Mouse (Mus musculus) kidney, postnatal 25 days (tissue): ENCODE results near the gene P3h4.
A peak's percentile ranks its signal among the peaks of the same experiment; 100 is the strongest.

Source experiments
- DNase-seq, 2 experiments: peaks; one replicate each; pipeline ENCODE4 v3.0.0; 2021; ENCODE audit warnings: mixed read lengths in 2 of 2

Gene P3h4

DNA sequence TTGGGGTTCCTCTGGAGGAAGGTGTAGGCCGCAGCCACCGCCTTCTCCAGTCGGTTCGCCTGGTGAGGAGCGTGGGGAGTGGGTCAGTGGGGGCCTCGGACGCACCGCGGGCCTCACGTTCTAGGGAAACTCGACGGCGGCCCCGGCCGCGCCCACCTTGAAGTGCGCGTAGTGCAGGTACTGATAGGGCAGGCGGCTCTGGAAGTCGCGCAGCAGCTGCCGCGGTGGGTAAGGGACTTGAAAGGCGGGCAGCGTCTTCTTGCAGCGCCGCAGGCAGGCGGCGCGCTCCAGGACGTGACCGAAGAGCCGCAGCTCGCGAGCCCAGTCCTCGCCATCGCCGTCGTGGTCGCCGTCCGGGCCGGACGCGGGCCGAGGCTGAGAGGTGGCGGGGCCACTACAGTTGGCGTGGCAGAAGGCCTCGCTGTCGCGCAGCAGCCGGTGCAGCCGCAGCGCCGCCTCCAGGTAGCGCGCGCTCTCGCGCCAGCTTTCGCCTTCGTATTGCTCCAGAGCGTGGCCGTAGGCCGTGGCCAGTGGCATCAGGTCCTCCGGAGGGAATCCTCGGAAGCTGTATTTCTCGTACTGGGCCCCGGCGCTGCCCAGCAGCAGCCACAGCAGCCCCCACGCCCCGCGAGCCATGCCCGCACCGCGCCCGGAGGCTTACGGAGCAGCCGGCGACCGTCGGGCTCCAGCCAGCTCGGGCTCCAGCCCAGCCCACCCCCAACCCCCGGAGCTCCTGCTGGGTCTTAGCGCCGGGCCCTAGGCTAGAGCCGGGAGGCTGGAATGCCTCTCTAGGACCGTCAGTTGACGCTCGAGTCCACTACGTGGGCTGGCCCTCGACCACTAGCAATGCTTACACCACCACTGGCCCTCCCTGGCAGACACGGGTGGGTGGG lies at the start of gene P3h4:
P3h4 (minus strand) TSS at position 816 of the 893 bp plus-strand sequence.
- DNase-seq = peak; percentile 81 to 90

DNA sequence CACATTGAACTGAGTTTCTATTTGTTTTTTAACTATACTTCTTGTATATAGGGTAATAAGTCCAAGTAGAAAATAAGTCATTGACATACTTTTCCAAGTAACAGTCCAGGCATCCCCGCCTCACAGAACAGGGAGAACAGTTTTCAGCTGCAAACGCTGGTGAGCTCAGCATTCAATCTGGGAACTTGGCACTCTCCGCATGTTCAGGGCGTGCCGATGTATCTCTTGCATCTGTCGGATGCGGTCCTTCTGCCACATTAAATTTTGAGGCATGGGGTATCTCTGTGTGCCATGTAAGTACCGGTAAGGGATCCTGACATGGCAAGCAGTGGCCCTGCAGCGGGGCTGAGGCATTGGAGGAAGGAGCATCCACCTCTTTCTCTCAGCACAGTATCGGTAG lies 48.1 kb upstream of the P3h4 start:
- no peak for DNase-seq

DNA sequence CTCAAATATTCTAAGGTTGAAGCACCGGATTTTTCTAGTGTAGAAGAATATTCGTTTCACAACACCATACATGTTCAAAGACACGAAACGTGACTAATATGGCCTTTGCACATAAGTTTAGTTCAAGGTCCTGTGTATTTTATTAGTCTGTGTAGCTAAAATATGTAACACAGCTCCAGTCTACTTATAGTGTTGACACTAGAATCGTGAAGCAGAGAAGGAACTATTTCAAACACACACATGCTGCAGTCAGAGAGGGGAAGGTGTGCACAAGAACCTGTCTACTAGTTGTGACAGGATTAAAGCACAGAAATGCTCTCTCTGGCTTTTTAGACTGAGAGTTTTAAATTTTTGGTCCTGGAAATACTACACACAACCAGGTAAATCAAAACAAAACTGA lies 43.1 kb upstream of the P3h4 start:
- DNase-seq = no peak

DNA sequence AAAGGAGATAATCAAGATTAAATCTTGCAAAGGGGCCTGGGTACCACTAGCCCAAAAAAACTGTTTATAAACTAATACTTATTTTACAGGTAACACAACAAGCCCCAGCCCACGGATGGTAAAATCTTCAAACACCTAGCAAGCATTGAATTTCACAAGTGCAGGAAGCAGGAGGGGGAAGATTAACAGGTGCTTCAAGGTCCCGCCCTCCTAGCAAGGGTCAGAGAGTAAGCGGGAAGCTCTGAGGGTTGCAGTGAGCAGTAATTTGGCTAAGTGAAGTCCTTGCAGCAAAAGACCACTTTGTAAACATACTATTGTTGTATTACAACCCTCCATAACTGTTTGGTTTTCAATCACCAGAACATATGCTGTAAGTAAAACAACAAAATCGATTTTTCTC lies 42.6 kb upstream of the P3h4 start:
- DNase-seq = no peak

DNA sequence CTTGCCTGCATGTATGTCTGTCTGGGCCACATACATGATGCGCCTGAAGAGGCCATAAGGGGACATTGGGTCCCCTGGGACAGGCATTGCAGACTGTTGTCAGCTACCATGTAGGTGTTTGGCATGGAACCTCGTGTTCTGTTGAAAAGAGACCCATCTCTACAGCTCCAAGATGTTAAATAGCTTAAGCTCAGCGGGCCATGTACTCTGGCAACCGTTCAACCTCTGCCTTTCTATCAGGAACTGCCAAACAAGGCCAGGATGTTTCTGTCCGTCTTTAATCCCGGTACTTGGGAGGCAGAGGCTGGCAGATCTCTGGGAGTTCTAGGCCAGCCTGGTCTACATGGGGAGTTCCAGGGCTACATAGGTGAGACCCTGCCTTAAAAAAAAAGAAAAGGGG lies 28.0 kb upstream of the P3h4 start:
- peak; percentile 57 to 69 for DNase-seq

DNA sequence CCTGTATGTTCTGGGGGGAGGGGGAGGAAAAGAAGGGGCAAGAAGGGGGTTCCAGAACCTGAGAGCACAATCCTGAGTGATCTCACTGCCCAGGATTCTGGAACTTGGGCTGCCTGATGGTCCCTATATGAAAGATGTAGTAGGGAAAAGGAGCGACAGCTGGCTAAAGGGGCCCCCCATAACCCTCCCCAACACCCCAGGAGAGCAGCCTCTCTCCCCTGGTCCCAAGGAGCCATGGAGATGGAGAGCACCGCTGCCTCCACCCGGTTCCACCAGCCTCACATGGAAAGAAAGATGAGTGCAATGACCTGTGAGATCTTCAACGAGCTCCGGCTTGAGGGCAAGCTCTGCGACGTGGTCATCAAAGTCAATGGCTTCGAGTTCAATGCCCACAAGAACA lies 27.2 kb upstream of the P3h4 start, which contains the start of the genes Nt5c3b and Klhl10:
Nt5c3b (minus strand) TSS at position 12 of the 400 bp plus-strand sequence.
Klhl10 (plus strand) TSS at position 121 of the 400 bp plus-strand sequence.
- DNase-seq = no peak

DNA sequence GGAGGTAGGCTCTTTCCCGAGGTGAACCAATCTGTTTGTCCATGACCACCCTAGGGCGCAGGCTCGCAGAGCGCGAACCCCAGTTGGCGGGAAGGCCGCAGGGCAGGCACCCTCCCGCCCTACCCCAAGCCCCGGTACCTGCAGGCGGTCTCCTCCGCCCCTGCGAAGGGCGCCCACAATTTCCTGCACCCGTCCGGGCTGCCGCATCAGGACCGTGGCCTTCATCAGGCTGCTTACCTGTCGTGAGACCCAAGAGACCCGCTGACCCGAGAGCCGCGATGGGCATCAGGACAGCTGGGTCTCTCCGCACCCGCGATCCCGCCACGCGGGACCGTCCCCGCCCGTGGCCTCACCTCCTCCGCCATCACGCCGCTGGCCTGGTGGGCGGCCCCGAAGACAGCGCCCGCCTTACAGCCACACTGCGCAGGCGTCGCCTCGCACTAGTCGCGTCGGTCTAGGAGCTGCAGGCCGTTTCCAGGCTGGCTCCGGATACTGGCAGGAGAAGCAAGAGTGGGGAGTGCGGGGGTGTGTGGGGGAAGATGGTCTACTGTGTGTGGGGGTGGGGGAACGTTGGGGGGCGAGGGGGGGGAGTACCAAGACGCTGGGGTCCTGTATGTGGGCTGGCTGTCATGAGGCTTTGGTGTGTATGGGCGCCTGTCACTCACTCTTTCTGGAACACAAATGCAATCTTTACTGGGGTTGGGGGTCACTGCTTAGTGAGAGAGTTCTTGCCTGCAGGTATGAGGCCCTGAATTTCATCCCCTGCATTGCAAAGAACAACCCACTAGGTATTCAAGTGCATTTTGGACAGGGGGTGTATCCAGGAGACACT lies 26.3 kb upstream of the P3h4 start:
- DNase-seq = peak; percentile 83 to 90

DNA sequence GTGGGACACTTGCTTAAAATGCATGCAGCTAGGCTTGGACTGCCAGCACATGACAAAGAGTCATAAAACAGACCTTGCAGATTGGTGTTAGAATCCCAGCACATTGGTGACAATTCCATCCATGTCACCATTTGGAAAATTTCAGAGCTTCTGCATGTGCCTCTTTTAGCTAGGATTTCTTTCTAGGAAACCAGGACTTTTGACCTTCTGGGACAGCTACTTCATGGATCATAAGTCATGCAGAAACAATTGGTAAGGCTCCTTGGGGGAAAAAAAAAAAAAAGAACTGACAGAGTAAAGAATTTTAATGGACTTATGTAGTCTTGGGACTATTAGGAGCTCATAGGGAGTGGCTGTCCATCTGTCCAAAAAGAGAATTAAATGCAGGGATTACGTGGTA lies 23.3 kb upstream of the P3h4 start:
- no peak for DNase-seq

DNA sequence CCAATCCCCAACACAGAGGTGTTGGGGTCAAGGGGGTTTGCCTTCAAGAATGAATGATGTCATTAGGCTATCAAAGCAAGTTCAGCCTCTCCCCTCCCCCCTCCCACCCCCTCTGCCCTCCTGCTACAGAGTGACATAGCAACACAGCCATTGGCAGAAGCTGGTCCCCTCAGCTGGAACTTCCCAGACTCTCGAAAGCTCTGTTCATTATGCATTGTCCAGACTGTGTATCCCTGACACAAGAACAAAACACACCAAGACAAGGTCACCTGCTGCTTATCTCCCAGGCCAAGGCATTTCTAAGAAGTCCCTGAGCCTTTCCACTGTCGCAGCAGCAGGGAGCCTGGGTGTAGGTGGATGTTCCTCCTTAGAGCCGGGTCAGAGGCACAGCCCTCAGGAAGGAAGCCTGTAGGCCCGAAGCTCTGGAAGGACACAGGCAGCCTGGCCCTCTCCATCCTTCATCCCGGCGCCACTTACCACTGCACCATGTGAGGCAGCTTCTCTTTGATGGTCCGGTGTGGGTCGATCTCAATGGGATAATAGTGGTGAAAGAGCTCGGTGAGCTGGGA lies 21.1 kb upstream of the P3h4 start:
- no peak for DNase-seq

DNA sequence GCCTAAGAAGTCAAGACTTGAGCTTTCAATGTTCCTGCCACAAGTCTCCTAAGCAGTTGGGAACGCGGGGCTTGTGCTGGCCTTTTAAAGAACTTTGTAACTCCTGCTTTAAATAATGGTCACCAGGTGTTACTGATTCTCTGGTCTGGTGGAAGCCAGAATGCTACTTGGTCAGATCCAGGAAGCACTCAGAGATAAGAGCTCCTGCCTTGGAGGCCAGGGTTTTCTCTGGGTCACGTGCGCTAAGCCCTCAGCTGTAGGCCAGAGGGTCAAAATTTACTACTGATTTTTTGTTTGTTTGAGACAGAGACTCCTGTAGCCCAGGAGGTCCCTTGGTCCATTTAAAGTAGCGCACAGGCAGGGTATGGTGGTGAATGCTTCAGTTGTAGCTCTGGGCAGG lies 17.4 kb upstream of the P3h4 start:
- DNase-seq = no peak

DNA sequence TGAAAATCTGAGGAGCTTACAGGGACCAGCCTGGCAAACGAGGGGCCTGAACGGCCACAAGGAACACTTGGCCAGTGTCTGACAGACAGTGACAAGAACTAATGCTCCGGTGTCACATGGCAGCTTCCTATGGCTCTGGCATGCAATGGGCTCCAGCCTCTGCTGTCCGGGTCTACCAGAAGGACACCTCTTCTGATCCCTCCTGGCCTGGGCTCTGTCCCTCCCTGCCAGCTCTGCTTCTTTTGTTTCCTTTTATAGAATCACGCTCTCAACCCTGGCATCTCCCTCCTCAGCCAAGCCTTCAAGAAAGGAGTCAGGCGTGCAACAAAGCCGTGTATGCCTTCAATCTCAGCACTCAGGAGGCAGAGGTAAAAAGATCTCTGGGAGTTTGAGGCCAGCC lies 15.4 kb upstream of the P3h4 start:
- DNase-seq = no peak

DNA sequence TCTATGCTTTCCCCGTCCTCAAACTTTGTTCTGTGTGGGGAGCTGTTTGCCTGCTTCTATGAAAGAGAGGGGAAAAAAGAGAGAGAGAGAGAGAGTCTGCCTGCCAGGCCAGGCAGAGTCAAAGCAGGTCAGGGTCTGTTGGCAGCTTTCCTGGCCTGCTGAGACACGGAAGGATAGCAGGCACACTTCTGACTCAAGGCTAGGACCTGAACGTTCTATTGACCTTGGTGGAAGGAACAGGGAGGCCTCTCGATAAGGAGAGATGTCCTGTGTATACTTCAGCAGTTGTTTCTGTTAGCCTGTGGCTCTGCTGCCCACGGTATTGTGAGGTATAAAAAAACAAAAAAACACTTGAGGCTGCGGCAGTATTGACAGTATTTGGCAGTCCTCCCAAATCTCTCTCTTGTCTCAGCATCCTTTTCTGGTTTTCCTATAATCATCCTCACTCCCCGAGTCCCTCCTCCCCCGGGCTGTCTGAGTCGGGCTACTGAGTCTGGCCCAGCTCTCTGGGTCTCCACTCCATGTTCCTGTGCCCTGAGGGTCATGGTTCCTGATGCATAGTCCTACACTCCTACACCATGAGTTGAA lies 14.1 kb upstream of the P3h4 start:
- DNase-seq = peak; percentile 22 to 56

DNA sequence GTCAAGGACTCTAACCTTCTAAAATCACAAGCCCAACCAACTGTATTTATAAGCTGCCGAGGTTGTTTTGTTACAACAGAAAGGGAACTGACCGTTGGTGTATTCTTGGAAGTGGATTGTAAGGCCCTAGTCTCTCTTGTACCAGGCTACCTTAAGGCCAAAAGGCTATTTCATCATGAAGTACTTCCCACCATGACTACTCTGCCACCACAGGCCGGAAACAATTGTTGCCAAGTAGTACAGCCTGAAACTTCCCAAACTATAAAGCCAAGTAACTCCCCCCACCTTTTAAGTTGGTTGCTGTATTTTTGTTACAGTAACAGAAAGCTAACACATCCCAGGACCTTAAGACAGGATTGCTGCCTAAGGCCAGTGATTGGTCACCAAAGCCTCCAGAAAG lies 12.2 kb upstream of the P3h4 start:
- no peak for DNase-seq

DNA sequence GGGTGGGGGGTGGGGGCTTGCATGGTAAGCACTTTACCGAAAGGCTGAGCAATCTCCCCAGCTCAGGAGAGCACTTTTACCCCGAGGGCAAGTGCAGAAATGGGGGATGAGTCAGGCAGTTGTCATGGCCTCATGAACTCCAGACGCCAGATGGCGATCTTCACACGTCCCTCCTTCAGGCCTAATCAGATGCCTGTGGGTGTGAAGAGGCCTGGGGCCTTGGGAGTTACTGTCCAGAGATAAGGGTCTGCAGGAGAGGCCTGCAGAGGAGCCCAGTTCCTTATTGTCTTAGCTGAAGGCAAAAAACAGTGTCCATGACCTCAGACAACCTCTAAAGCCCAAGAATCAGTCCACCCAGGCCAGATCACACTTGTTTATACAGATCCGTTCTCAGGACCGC lies 11.2 kb upstream of the P3h4 start:
- DNase-seq = peak; percentile 84 to 88

DNA sequence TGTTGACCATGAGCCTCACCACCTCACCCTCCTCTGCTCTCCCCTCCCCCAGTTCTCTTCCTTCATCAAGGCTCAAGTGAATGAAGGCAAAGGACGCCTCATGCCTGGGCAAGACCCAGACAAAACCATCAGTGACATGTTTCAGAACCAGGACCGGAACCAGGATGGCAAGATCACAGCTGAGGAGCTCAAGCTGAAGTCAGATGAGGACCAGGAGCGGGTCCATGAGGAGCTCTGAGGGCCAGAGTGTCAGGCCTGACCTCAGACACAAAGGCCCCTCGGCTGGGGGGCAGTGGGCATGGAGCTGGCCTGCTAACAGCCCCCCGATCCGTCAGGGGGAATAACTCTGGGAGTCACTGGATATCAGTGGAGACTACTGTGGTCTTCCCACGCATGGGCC lies 9.2 kb upstream of the P3h4 start:
- no peak for DNase-seq

DNA sequence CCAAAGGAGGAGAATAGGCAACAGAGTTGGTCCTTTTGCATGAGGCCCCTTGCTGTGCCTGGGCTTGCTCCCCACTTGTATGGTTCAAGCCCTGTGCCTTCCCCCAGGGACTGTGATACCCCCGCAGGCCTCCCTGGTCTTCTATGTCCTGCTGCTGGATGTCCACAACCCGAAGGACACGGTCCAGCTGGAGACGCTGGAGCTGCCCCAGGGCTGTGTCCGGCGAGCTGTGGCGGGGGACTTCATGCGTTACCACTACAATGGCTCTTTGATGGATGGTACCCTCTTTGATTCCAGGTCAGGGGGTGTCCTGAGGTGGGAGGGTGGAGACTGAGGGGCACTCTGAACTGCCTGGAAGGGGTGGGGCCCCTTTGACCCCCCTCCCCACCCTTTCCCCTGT lies 6.9 kb upstream of the P3h4 start:
- no peak for DNase-seq

DNA sequence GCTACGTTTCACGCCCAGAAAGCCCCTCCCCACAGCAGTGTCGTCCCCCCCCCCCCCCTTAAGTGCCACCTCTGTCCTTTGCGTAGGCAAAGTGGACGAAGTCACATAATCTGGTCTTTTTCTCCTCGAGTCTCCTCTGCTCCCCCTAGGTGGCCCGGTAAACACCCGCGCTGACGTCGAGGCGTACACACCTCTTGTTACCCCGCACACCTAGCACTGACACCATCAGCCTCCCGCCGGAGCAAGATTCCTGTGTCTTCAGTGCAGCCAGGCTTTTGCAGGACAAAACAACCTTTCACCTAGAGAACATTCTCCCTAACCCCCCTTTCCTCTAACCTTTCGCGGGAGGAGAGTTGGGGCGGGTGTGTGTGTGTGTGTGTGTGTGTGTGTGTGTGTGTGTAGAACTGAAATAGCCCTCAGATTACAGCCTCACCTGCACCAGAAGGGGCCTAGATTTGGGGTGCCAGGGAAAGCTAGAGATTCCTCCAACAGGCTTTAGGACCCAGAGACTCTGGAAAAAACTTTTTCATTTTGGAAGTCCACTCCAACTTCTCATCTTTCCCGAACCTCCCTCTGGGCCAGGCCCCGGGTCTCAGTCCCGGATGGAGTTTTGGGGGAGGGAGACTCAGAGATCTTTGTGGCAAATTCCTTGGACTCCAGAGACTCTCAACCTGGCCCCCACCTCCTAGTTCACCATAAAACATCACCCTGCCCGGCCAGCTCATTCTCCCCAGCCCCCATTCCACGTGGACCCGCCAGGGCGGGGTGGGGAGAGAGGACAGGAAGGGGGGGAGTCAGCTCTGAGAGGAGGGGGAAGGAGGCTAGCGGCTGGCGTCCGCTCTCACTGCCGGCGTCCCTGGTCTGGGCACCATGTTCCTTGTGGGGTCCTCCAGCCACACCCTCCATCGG lies 532 bp upstream of the P3h4 start, which contains the start of gene Fkbp10:
Fkbp10 (plus strand) TSS at position 784 of the 909 bp plus-strand sequence.
- DNase-seq = peak; percentile 35 to 74

DNA sequence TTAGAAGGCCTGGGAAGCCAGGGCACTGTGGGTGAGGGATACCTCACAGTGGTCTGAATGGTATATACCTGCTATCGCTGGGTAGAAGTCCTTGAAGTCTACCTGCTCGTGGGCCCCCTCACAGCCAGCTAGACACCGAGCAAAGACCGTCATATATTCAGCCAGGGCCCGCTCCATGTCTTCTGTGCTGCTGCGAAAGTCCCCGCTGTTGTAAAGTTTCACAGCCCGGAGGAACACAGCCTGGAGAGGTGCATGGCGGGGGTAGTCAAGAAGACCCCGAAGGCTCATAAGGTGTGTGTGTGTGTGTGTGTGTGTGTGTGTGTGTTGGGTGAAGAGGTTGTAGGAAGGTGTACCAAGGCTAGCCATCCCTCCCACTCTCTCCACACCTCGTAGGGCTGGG lies 1.1 kb downstream of the P3h4 start:
- no peak for DNase-seq

DNA sequence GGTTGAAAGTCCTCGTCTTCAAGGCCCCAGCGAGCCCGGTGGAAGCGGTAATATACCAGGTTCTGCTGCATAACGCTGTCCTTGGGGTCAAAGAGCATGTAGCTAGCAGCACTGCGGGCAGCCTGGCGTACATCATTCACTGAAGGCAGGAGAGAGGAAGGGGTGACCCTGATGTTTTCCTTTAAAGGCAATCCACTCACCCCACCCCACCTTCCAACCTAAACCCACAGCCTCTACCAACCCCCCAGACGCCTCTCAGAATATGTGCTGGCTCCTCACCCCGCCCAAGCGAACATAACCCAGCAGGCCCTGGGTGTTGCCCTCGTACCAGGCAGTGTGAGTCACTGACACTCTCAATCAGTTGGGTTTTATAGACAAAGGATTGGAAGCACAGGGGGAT lies 2.9 kb downstream of the P3h4 start:
- peak; percentile 27 to 64 for DNase-seq

DNA sequence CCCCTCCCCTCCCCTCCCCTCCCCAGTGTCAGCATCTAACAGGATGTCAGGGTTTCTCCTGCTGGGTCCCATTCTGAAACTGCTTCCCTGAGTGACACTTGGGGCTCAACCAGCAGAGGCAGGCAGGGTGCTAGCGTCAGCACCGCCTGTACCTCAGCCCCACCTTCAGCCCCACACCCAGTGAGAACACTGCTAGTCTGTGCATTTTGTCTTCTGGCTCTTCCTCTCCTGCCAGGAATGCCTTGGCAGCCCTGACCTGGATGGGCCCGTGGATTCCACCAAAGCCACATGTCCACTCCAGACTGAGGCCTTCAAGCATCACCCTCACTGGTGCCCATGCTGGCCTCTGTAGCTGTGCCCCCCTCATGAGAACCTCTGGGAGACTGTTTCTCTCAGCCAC lies 5.0 kb downstream of the P3h4 start:
- DNase-seq = no peak

DNA sequence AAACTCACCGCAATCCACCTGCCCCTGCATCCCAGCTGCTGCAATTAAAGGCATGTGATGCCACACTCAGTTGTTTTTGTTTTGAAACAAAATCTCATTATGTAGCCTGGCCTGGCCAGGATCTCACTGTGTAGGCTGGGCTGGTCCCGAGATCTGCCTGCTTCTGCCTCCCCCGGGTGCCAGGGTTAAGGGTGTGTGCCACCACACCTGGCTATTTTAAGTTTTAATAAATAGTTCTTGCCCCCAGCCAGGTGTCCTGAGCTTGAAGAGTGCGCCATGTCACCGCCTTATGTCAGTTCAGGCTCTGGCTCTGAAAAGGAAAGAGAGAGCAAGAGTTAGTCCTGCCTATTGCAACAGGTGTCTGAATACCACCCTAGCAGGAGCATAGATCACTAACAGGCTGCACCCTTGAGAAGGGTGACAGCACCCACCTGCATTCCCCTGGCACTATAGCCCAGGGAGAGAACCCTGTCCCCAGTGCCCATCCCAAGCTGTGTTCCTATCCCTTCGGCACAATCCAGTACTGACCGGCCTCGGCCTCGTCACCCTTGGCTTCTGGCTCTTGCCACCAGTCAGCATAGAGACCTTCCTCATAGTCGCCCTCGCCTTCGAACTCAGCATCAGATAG lies 5.7 kb downstream of the P3h4 start:
- DNase-seq = no peak
